Mouse (Mus musculus): ENCODE measurements around the gene Bmp2k.

- no peak for TF ChIP-seq CTCF (IDR thresholded peaks at IDR 0.05)
- TF ChIP-seq EP300 (IDR thresholded peaks at IDR 0.05) = no peak
These were observed 102.5 kb downstream of the Bmp2k start for GRCm38 (mm10) chr5:97099954-97100353.

Measured in lung, postnatal 0 days (tissue).